Mouse (Mus musculus) large intestine, adult 2 months (tissue): Measurements from ENCODE around the gene Atp10a. TPM values are rescaled to one million over a fixed set of nuclear protein-coding genes. Genes with fewer than 3 reads are reported as not detected.

ENCODE experiments used
- DNase-seq: peaks from one replicate; pipeline ENCODE4 v3.0.0-alpha.2; 2012; ENCODE audit warnings: low read depth, low spot score
- WGBS: fragments of 180-500 bp; shearing (Covaris S2); methylation state at CpG from one replicate; pipeline ENCODE4 v1.1.7; 2018; 5-methylcytosine and 5-hydroxymethylcytosine counted together
- polyA plus RNA-seq: library from polyadenylated mRNA; depleted of rRNA; stranded (reverse); fragments of >200 nt; gene quantifications from 2 replicates; pipeline ENCODE4 v1.2.3, GENCODE M21; 2012

Atp10a gene
- polyA plus RNA-seq, 1 experiment, result 1.5 TPM

GRCm38 (mm10) chr7:58732406-58732805, 76.4 kb downstream of the Atp10a start:
- 43% methylated on average over 6 of the region's 6 CpGs for WGBS

GRCm38 (mm10) chr7:58733490-58733901, 77.5 kb downstream of the Atp10a start:
- 58% methylated on average over 6 of the region's 6 CpGs for WGBS
- no peak for DNase-seq

More at GRCm38 (mm10) chr7:58732406-58732805, 76.4 kb downstream of the Atp10a start:
- no peak for DNase-seq

GRCm38 (mm10) chr7:58736841-58737547, 81.0 kb downstream of the Atp10a start:
- WGBS, result 36% methylated on average over 3 of the region's 3 CpGs
- DNase-seq, result no peak

- no peak for DNase-seq
- 93% methylated on average over 13 of the region's 13 CpGs for WGBS
Measured at GRCm38 (mm10) chr7:58740196-58740595, 84.2 kb downstream of the Atp10a start.

GRCm38 (mm10) chr7:58740842-58741241, 84.9 kb downstream of the Atp10a start:
- 82% methylated on average over 4 of the region's 4 CpGs for WGBS
- DNase-seq, result no peak

GRCm38 (mm10) chr7:58742009-58742408, 86.0 kb downstream of the Atp10a start:
- DNase-seq, result no peak
- 65% methylated on average over 4 of the region's 4 CpGs for WGBS

- no peak for DNase-seq
- WGBS, result 71% methylated on average over 1 of the region's 1 CpGs
Measured at GRCm38 (mm10) chr7:58742648-58743047, 86.7 kb downstream of the Atp10a start.

GRCm38 (mm10) chr7:58743362-58744320, 87.7 kb downstream of the Atp10a start:
- WGBS, result 55% methylated on average over 4 of the region's 4 CpGs
- DNase-seq, result no peak

GRCm38 (mm10) chr7:58746817-58747216, 90.9 kb downstream of the Atp10a start:
- WGBS, result 41% methylated on average over 5 of the region's 5 CpGs

GRCm38 (mm10) chr7:58749904-58750612, 94.1 kb downstream of the Atp10a start:
- 55% methylated on average over 6 of the region's 6 CpGs for WGBS
- DNase-seq, result peak; percentile 14

More at GRCm38 (mm10) chr7:58746817-58747216, 90.9 kb downstream of the Atp10a start:
- DNase-seq, result no peak

- no peak for DNase-seq
- 61% methylated on average over 5 of the region's 5 CpGs for WGBS
Measured at GRCm38 (mm10) chr7:58752041-58752440, 96.1 kb downstream of the Atp10a start.

- 78% methylated on average over 1 of the region's 1 CpGs for WGBS
- no peak for DNase-seq
Measured at GRCm38 (mm10) chr7:58754076-58754475, 98.1 kb downstream of the Atp10a start.

- WGBS, result 76% methylated on average over 4 of the region's 4 CpGs
- DNase-seq, result no peak
Measured at GRCm38 (mm10) chr7:58754536-58754935, 98.6 kb downstream of the Atp10a start.

- DNase-seq, result no peak
Measured at GRCm38 (mm10) chr7:58755083-58755482, 99.1 kb downstream of the Atp10a start.

- WGBS, result 82% methylated on average over 1 of the region's 1 CpGs
- DNase-seq, result no peak
Measured at GRCm38 (mm10) chr7:58755846-58756245, 99.9 kb downstream of the Atp10a start.

- 68% methylated on average over 2 of the region's 2 CpGs for WGBS
- DNase-seq, result no peak
Measured at GRCm38 (mm10) chr7:58757331-58757730, 101.4 kb downstream of the Atp10a start.

- 67% methylated on average over 3 of the region's 3 CpGs for WGBS
Measured at GRCm38 (mm10) chr7:58758396-58758795, 102.4 kb downstream of the Atp10a start.

GRCm38 (mm10) chr7:58759265-58759664, 103.3 kb downstream of the Atp10a start:
- DNase-seq, result no peak
- 88% methylated on average over 4 of the region's 4 CpGs for WGBS

More at GRCm38 (mm10) chr7:58758396-58758795, 102.4 kb downstream of the Atp10a start:
- no peak for DNase-seq

- DNase-seq, result no peak
- 80% methylated on average over 6 of the region's 6 CpGs for WGBS
Measured at GRCm38 (mm10) chr7:58767257-58767656, 111.3 kb downstream of the Atp10a start.

GRCm38 (mm10) chr7:58768253-58768652, 112.3 kb downstream of the Atp10a start:
- no peak for DNase-seq
- 70% methylated on average over 2 of the region's 2 CpGs for WGBS
